Mouse (Mus musculus) left cerebral cortex, postnatal 14 days (tissue): ENCODE measurements around the gene Dpm3. TPM values are rescaled to one million over a fixed set of nuclear protein-coding genes. Genes with fewer than 3 reads are reported as not detected.
A peak's percentile ranks its signal among the peaks of the same experiment; 100 is the strongest.

Source experiments
- DNase-seq, 2 experiments: peaks; one replicate each; pipeline ENCODE4 v3.0.0; 2021 to 2022; ENCODE audit warnings: low spot score in 2 of 2, mixed read lengths in 1 of 2
- intact Hi-C: fragments of 180-260 bp; cut with DNase I; formaldehyde crosslinking; loops from one replicate; pipeline ENCODE4 v1.15.1; 2025
- total RNA-seq, 2 experiments: library from RNA; stranded (reverse); gene quantifications; 2 replicates each; pipeline ENCODE4 v1.2.3; 2021

Dpm3 gene
- total RNA-seq, 2 experiments from 2014 or later = 50.8 to 53.0 TPM

DNA sequence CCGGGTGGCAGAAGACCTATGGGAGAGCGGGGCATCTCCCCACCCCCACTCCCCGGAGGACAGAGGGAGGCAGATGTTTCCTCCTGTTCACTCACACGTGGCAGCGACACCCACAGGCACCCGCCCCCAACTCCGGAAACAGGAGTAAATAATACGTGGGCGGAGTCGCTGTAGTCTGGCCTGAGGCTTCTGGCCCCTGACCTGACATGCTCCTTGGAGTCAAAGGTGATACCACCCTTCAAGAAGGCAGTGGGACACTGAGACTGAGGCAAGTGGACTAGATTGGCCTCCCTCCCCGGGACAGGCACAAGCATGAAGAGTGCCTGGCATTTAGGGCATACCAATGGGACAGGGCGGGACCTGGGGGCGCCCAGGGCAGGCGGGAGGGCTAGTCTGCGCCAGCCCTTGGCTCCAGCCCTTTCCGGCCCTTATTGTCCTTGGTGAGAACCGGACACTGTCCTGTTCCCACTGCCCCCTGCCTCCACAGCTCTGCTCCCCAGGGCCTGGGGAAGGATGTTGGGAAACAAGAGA, 7.7 kb upstream of the Dpm3 start:
- no peak for DNase-seq
- intact Hi-C loops = no loop called here

DNA sequence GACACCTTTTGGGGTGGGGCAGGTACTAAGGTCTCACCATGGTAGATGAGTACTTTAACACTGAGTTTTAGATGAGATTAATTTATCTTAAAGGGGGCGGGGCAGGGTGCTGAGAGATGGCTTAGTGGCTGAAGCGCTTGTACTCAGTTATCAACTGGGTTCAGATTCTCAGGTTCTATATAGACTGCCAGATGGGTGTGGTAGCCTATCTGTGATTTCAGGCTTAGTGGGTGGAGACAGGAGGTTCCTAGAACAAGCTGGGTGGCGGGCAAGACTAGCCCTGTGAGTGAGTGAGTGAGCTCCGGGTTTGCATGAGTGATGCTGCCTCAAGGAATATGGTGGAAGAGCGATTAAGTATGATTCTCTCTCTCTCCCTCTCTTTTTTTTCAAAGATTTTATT, 4.2 kb upstream of the Dpm3 start:
- intact Hi-C loops = no loop called here
- no peak for DNase-seq

- intact Hi-C loops = no loop called here
Measured at GRCm38 (mm10) chr3:89256177-89256576, 3.0 kb upstream of the Dpm3 start.

DNA sequence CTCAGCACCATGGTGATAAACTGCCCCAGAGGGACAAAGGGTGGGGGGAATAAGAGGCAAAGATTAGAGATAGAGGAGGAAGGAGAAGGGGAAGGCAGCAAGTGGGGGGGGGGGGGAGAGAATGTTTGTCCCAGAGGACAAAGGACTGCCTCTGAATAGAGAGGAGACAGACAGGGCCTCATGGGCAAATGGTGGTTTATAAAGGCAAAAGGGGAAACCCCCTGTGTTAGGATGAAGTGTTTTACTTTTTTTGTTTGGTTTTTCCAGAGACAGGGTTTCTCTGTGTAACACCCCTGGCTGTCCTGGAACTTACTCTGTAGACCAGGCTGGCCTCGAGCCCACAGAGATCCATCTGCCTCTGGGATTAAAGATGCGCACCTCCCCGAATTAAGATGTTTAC, 1.1 kb downstream of the Dpm3 start:
- no peak for DNase-seq
- intact Hi-C loops = no loop called here

More at GRCm38 (mm10) chr3:89256177-89256576, 3.0 kb upstream of the Dpm3 start:
- no peak for DNase-seq

DNA sequence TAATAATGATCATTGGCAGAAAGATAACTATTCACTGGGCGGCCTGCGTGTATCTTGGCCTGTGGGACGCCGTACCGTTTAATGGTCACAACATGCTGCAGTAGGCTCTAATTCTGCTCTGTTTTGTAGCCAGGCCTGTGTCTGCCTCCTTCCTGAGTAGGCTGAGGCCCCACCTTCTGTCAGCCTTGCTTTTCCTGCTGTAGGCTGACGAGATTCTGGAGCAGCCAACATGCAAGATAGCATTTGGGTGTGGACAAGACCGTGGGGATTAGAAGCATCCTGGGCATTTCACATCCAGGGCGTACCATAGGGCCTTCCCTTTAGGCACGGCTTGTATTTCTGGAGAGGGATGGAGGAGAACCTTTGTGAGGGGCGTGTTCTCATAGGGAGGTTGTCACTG, 3.3 kb downstream of the Dpm3 start:
- no peak for DNase-seq
- intact Hi-C loops = no loop called here

GRCm38 (mm10) chr3:89266439-89266893, 7.3 kb downstream of the Dpm3 start:
- DNase-seq = peak; percentile 80 to 81
- intact Hi-C loops = no loop called here

GRCm38 (mm10) chr3:89268916-89269315, 9.8 kb downstream of the Dpm3 start:
- no peak for DNase-seq
- intact Hi-C loops = no loop called here

- peak; percentile 71 to 83 for DNase-seq
- intact Hi-C loops = no loop called here
Measured at GRCm38 (mm10) chr3:89270051-89270755, 11.0 kb downstream of the Dpm3 start, which contains the start of gene Slc50a1. Gene Slc50a1 (minus strand): TSS chr3:89270570.

- peak; percentile 54 to 74 for DNase-seq
- intact Hi-C loops = no loop called here
Measured at GRCm38 (mm10) chr3:89270891-89271290, 11.7 kb downstream of the Dpm3 start.

DNA sequence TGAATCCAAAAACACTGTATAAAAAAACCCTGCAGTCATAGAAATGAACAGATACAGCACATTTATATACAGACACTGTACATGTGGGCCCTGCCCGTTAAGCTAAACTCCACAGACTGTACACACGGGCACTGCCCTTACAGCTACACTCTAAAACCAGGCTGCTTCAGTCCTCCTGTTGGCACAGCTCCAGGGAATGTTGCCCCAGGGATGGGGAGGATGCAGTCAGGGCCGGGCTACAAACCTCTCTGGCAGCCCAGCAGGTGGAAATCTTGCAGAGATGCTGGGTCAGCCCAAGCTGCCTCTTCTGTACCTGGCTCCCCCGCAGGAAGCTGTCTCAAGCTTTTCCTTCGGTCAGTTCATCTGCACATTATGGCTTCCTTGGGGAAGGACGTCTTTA, 12.6 kb downstream of the Dpm3 start:
- no peak for DNase-seq
- intact Hi-C loops = no loop called here

DNA sequence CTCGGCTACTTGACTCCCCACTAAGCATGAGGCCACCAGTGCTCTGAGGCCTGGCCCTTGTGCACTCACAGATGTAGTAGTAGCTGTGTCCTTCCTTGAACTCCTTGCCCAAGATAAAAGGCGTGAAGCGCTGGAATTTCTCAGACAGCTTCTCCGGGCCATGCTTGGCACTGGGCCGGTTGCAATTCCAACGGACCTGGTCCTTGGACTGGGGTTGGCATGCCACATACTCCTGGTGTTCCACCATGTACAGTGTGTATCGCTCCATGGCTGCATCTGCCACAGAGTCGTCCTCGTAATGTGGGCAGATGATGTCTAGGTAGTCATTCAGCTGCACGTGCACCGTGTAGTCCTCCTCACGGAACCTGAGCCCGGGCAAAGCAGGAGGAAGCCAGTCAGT, 16.9 kb downstream of the Dpm3 start:
- intact Hi-C loops = no loop called here
- DNase-seq = no peak

DNA sequence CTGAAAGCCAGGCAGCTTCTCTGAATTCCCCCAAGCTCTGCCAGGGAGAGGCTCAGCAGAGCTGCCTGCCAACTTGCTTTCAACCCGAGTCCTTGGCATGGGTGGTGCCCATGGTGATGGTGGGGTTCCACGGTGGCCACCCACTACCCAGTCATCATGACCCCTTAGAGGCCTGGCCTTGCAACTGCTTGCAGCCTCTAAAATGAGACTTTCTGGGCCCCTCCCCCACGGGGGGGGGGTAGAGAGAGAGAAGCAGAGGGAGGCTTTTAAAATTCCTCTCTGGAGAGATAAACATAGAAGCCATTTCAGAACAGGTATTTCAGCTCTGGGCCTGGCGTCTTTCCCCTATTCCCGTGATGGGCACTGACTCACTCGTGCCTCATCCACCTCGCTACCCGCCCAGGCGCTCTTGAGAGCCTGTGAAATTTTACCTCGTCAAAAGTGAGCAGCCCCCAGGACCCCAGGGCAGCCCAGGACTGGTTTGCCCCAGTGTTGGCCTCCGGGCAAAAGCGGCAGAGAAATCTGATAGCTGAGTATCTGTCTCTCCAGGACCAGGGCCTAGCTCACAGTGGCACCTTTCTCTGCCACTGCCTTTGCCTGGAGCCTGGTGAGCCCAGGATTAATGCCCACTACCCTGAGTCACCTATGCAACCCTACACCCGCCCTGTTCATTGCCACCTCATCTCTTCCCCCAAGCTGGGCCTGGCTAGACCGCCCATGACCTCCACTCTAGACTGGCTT, 18.3 kb downstream of the Dpm3 start:
- DNase-seq = no peak
- intact Hi-C loops = no loop called here

DNA sequence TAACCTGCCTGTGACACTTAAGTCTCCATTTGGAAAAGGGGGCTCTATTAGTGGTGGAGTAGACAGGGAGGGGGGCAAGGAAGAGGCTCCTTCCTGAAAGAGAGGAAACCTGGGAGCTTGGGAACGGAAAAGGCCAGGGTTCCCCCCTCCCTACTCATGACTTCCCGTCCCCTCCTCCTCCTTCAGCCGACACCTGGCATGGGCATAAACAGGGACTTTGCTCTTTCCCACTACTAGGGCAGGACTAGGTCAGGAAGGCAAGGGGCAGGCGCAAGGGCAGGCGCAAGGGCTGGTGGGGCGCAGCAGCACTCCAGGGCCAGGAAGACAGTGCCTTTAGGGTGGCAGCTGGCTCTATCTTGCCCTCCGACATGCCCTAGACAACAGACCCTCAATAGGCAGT, 18.9 kb downstream of the Dpm3 start:
- no peak for DNase-seq
- intact Hi-C loops = no loop called here

DNA sequence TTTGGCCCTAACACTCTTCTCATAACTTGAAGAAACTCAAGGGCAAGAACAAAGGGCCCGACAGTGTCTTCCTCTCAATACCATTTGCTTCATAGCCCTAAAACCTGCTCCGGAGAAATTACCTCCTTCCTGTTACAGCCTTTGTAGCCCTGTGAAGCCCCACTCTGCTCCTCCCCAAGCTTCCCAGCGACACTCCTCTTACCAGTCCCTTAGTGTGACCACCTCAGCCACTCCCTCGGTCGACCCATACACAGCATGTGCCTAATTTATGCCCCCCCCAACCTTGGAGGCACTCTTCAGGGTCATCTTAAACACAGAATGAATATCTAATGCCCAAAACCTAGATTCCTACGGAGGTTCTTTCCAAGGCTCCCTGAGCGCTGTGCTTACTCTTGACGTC, 19.5 kb downstream of the Dpm3 start:
- intact Hi-C loops = no loop called here
- DNase-seq = no peak

DNA sequence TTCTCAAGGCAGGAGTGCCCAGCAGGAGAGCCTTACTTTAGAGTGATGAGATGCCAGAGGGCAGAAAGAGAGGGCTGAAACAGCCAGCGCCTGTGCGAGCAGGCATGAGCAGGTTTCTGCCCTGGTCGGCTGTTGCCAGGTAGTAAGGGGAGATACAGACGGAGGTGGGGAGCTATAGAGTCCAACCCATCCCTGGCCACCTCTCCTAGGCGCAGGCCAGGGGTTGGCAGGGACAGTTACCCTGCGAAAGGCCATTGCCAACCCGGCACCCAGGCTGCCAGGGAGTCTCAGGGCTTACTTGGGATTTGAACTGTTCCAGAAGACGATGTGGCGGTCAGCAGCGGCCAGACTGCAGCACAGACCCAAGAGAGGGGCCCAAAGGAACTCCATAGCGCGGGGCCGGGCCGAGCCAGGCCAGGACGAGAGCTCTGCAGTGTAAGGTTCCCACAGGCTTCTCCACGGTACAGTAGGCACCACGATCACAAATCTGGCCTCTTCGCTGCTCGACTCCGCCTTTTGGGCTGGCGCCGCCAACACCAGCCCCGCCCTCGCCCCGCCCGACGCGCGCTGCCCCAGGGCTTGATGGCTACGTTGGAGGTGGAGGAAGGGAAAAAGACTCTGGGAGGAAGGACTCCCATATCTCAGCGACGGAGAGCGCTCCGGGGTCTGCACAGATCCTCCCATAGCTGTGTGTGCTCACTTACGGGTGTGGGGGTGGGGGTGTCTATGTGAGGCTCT, 20.2 kb downstream of the Dpm3 start:
- peak; percentile 70 to 77 for DNase-seq
- intact Hi-C loops = no loop called here

DNA sequence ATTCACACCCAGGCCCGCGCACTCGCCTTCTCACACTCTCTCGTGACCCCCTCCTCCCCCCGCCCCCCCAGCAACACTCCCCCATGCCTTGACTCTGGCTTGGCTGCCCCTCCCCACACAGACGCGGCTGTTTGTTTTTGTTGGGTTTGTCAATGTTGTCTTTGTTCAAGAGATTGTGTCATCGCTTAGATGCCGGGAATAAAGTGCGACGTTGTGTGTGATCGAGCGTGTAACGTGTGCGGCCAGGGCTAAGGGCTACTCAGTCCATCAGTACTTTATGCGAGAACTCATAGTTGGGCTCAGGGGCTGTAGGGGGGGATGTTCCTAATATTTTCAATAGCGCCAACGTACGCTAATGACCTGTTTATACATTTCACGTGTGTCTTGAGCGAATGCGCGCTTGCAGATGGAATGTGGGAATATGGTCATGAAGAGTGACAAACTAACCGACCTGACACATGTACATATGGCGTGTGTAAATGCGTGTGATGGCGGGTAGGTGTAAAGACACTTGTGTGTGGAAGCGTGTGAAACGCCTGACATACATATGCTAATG, 21.0 kb downstream of the Dpm3 start:
- intact Hi-C loops = no loop called here
- DNase-seq = peak in 1 of 2 experiments; percentile 65

DNA sequence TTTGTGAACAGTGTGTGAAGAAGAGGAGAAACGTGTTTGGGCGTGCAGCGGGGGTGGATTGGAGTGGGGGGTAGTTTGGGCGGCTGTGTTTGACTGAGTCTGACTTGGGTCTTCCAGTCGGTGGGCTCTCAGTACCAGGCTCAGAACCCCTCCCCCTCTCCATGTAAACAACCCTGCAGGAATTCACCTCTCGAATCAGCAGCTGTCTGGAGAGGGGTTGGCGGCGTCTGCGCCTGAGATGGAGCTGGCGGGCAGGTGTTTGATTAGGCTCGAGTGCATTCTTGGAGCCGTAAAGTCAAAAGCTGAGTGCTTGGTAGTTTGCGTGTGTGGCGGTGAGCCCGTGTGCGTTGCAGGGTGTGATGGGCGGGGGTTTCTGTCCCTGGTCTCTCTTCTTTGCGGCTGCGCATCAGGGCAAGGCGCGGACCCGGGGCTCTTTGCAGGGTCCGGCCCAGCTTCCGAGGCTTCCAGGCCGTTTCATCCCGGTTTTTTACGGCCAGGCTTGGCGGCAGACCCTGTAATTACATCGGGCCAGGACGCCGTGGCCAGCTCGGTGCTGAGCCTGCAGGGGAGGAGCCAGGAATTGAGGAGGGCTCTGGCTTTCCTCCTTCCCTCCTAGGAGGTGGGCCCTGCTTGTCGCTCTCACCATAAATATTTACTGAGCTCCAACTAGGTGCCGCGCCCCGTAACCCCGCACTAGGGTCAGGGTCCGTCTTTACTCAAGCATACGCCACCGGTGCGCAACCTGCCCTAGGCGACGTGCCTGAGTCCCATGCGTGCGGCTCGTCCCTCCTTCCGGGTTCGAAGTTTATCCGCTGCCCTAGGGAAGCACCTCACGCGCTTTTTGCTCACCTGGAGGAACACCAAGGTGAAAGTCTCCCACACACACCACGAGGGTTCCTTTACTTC, 21.7 kb downstream of the Dpm3 start, which contains the start of gene Efna1:
TSS of gene Efna1 (minus strand) at position 537 of the 906 bp plus-strand sequence.
- DNase-seq = peak in 1 of 2 experiments; percentile 42
- intact Hi-C loops = no loop called here

DNA sequence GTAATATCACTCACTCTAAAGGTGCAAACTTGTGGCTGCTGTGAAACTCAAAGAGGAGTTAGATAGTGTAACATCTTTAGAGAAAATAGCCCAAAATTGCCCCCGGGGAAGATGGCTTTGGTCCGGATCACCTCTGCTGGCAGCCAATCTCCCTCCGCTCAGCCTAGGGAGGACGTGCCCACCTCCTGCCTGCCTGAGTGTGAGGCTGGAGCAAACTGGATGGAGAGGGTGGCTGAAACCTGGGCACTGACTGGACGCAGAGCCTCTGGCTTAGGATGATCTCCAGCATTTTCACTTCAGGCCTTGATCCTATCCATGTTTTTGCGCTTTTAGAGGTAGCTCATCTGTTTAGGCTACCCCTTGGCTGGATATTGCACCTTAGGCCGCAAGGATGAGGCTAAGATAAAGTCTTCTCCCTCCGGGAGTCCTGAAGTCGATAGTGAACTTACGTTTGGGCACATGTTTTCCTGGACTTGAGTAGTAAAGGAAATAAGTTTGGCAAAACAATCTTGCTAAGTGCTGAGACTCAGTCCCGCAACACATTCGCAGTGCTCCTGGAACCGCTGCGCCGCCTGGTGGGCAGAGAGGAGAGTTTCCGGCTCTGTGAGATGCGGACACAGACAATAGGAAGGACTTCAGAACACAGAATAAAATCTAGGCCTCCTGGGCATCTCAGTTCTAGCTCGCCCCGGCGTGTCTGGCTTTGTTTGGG, 22.6 kb downstream of the Dpm3 start:
- intact Hi-C loops = loop anchor here (1.0 kb wide), 1 partner anchor 31 kb away; no protein-coding TSS in a partner anchor
- peak; percentile 83 to 85 for DNase-seq
